Mouse (Mus musculus): ENCODE results near the gene Pidd1. TPM values are rescaled to one million over a fixed set of nuclear protein-coding genes. Genes with fewer than 3 reads are reported as not detected.

Pidd1 gene
- polyA plus RNA-seq, 1 experiment from 2014 or later: 15.7 TPM

DNA sequence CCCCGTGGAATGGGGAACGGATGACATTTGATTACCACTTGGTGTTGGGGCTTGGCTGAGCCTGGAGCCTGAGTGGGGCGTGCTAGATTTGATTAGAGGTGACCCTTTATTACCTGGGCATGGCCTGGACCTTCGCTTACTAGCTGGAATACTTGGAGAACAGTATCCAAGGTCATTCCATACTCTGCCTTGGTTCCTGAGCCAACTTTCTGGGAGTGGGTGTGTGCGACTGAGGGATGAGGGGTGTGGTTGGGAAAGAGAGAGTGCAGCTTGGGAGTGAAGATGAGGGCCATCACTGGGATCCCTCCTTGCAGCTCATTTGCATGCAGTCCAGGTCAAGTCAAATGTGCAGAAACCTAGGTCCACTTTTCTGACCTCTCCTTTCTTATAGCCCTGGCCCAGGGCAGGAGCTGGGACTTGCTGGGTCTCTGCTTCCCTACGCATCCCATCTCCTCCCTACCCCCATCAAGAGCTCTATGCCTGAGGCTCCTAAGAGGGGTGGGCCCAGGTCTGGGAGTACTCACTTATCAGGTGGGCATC is 39.4 kb upstream of the Pidd1 start:
- Histone ChIP-seq H3K36me3 (ENCODE audit: control insufficient read depth, insufficient read depth, low read length) (no peaks in the 10 kb centered on the region), H3K4me3 (ENCODE audit: low read depth, low read length) (no peak overlapping the region), H3K27me3 (ENCODE audit: control insufficient read depth, insufficient read depth, low read length) (peaks cover 10% of the 10 kb centered on the region), H3K27ac (replicated peaks; ENCODE audit: low read depth, low read length) (no peak overlapping the region), H3K9ac (ENCODE audit: low read length) (no peak overlapping the region), H3K4me1 (ENCODE audit: control insufficient read depth, insufficient read depth, low read length) (0 out of 2 replicates have a peak, but pooled peaks cover 3% of the 10 kb centered on the region), H3K4me2 (ENCODE audit: low read depth, severe bottlenecking) (no peak overlapping the region), H3K9me3 (ENCODE audit: control insufficient read depth, low read length) (no peaks in the 10 kb centered on the region)
- WGBS: 71% methylated on average over 6 of the region's 6 CpGs
- ATAC-seq (ENCODE audit: insufficient number of reproducible peaks, low FRiP score, low TSS enrichment, low read depth) (no peak), DNase-seq (ENCODE audit: low spot score) (no peak)

DNA sequence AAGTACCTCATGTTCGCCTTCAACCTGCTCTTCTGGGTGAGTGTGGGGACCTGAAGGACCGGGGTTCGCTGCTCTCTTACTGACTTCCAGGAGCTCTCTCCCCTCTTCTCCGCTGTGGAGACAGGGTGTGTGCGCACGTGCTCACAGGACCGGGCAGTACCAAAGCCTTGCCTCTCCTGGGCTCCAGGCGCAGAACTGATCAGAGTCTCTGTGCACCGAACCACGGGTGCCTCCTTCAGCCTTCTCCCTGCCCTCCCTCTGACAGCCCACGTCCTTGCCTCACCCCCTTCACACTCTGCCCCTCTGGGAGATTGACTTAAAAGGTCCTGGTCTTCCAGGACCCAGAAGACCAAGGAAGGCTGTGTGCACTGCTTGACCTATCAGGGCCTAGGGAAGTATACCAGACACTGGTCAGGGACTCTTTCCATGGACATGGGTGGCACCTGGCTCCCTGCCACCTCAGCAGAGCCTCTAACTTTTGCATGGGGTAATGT is 38.8 kb upstream of the Pidd1 start:
- peak; percentile 43 for DNase-seq (ENCODE audit: low spot score)
- H3K36me3 ChIP-seq (ENCODE audit: control insufficient read depth, insufficient read depth, low read length): no peaks in the 10 kb centered on the region
- ATAC-seq (ENCODE audit: insufficient number of reproducible peaks, low FRiP score, low TSS enrichment, low read depth): no peak
- H3K9me3 ChIP-seq (ENCODE audit: control insufficient read depth, low read length): no peaks in the 10 kb centered on the region
- H3K9ac ChIP-seq (ENCODE audit: low read length): no peak overlapping the region
- H3K4me3 ChIP-seq (ENCODE audit: low read depth, low read length): peak overlapping the region; percentile 52
- H3K27me3 ChIP-seq (ENCODE audit: control insufficient read depth, insufficient read depth, low read length): peaks cover 10% of the 10 kb centered on the region
- 11% methylated on average over 11 of the region's 11 CpGs for WGBS
- no peak overlapping the region for H3K27ac ChIP-seq (replicated peaks; ENCODE audit: low read depth, low read length)
- H3K4me1 ChIP-seq (ENCODE audit: control insufficient read depth, insufficient read depth, low read length): 0 out of 2 replicates have a peak, but pooled peaks cover 3% of the 10 kb centered on the region
- peak overlapping the region; percentile 98 for H3K4me2 ChIP-seq (ENCODE audit: low read depth, severe bottlenecking)

DNA sequence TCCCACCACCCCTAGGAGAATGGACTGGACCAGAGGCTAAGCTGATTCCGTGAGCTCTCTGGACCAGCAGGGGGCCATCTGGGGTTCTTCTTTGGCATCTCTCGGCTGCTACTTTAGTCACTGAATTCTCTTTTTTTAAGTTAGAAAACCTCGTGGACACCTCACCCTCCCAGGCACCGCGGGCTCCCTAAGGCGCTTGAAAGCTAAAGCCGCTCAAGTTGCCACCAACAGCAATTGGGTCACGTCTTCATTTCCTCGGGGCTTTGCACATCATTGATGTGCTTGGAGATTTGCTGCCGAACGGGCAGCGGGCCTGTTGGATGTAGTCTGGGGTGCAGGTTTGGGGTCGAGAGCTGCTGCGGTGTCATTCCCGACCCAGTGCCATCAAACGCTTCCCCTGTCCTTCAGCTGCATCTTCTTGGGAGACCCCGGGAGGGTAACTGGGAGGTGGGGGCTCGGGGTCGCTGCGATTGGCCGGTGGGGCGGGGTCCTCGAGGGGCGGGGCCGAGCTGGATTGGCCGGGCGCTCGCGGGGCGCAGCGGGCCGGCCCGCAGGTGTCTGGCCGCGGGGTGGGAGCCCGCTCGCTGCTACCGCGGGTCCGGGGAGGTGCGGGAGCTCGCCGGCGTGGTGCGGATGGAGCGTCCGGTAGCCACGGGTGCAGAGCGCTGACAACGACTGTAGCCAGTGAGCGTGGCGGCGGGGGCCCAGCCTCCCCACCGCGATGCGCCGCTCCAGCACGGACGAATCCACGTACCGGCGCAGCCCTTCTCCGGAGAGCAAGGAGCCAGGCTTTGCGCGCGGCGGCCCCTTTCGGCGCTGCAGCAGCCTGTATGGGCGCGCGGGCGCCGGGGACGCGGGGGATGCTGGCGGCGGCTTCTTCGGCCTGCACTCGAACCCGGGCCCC is 37.9 kb upstream of the Pidd1 start:
- Histone ChIP-seq H3K4me3 (ENCODE audit: low read depth, low read length) (peak overlapping the region; percentile 52), H3K27me3 (ENCODE audit: control insufficient read depth, insufficient read depth, low read length) (peaks cover 10% of the 10 kb centered on the region), H3K4me2 (ENCODE audit: low read depth, severe bottlenecking) (peak overlapping the region; percentile 98), H3K9ac (ENCODE audit: low read length) (peak overlapping the region; percentile 41), H3K4me1 (ENCODE audit: control insufficient read depth, insufficient read depth, low read length) (peaks cover 7% of the 10 kb centered on the region; the same call in 1 of the 2 replicates), H3K9me3 (ENCODE audit: control insufficient read depth, low read length) (no peaks in the 10 kb centered on the region), H3K36me3 (ENCODE audit: control insufficient read depth, insufficient read depth, low read length) (no peaks in the 10 kb centered on the region), H3K27ac (replicated peaks; ENCODE audit: low read depth, low read length) (no peak overlapping the region)
- DNase-seq (ENCODE audit: low spot score) (peak; percentile 67), ATAC-seq (ENCODE audit: insufficient number of reproducible peaks, low FRiP score, low TSS enrichment, low read depth) (peak; percentile 33; the same call in 1 of the 2 replicates)
- under 1% methylated on average over 79 of the region's 81 CpGs for WGBS

DNA sequence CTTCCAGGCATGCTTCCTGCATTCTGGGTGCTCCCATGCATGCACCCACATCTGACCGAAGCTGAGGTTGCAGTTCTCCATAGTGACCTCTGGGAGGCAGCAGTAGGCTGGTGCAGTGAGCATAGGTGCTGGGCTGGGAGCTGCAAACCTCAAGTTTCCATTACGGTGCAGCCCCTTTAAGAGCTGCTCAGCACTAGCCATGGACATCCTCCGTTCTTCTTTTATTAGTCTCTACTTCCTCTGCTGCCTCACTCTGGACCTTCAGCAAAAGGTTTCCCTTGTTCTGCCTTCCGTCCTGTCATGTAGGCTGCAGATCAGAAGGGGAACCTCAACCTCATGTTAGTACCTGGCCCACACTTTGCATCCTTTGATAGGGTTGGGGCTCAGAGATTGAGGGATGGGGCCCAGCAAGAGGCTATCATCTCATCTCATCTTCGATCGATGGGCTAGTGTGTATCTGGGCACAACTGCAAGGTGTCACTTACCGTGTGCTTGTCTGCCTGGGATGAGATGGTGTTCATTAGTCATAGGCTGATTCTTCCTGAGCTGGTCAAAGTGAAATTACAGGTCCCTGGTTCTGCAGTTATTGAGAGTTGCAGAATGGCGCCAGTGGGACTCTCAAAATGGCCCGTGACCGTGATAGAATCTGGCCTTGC is 37.1 kb upstream of the Pidd1 start:
- Histone ChIP-seq H3K4me2 (ENCODE audit: low read depth, severe bottlenecking) (peak overlapping the region; percentile 7; the same call in 1 of the 2 replicates), H3K27ac (replicated peaks; ENCODE audit: low read depth, low read length) (no peak overlapping the region), H3K4me1 (ENCODE audit: control insufficient read depth, insufficient read depth, low read length) (peaks cover 11% of the 10 kb centered on the region), H3K36me3 (ENCODE audit: control insufficient read depth, insufficient read depth, low read length) (no peaks in the 10 kb centered on the region), H3K9ac (ENCODE audit: low read length) (no peak overlapping the region), H3K27me3 (ENCODE audit: control insufficient read depth, insufficient read depth, low read length) (peaks cover 10% of the 10 kb centered on the region), H3K4me3 (ENCODE audit: low read depth, low read length) (no peak overlapping the region), H3K9me3 (ENCODE audit: control insufficient read depth, low read length) (no peaks in the 10 kb centered on the region)
- WGBS: 8% methylated on average over 10 of the region's 10 CpGs
- ATAC-seq (ENCODE audit: insufficient number of reproducible peaks, low FRiP score, low TSS enrichment, low read depth) (no peak), DNase-seq (ENCODE audit: low spot score) (peak; percentile 71)

DNA sequence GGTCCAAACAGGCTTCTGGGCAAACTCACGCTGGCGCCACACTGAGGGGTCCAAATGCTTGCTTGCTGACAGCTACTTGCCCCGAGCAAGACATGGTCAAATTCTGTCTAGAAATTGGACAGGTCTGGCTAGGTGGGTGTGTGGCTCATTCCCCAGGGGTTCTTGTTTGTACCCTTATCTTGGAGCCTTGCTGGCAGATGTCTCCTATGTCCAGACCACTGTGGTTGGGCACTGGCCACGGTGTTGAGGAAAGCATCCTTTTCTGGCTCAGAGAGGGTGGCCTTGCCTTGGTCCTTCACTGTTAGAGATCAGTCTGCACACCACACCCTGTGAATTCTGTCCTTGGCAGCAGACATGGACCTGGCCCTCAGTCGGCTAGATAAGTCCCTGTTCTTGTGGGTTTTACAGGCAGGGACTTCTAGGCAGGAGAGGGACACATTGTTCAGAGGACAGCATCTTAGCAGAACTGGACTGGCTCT is 34.5 kb upstream of the Pidd1 start:
- ATAC-seq (ENCODE audit: insufficient number of reproducible peaks, low FRiP score, low TSS enrichment, low read depth) (no peak), DNase-seq (ENCODE audit: low spot score) (no peak)
- Histone ChIP-seq H3K27ac (replicated peaks; ENCODE audit: low read depth, low read length) (no peak overlapping the region), H3K9me3 (ENCODE audit: control insufficient read depth, low read length) (no peaks in the 10 kb centered on the region), H3K36me3 (ENCODE audit: control insufficient read depth, insufficient read depth, low read length) (no peaks in the 10 kb centered on the region), H3K4me2 (ENCODE audit: low read depth, severe bottlenecking) (no peak overlapping the region; the same call in 1 of the 2 replicates), H3K4me3 (ENCODE audit: low read depth, low read length) (no peak overlapping the region), H3K9ac (ENCODE audit: low read length) (no peak overlapping the region; the same call in 1 of the 2 replicates), H3K4me1 (ENCODE audit: control insufficient read depth, insufficient read depth, low read length) (peaks cover 22% of the 10 kb centered on the region), H3K27me3 (ENCODE audit: control insufficient read depth, insufficient read depth, low read length) (peaks cover 9% of the 10 kb centered on the region)
- 83% methylated on average over 5 of the region's 5 CpGs for WGBS

DNA sequence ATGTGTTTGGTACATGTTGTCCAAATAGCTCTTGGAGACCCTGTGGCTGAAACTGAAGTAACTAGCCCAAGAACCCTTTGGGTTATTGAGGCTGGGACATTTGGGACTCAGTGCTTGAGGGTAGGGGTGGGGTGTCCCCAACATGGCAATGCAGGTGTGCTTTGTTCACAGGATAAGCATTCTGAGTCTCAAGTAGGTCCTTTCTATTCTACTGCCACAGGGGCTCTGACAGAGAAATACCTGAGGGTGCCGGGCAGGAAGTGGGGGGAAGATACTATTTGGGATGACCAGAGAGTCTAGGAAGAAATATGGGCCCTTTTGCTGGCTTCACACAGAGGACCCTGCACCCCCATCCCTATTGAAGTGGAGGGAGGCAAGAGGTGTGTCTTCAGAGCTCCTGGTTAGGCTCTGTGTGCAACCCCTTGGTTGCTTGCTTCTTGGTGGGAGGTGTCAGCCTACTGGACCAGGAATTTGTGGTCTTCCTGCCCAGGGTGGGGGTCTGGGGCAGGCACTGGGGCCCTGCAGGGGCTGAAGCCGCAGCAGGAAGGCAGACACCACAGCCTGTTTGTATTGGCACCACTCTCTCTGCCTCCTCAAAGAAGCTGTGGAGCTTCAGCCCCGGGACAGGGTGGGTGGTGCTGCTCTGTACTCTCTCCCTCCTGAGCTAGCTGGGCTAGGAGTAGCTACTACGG is 33.9 kb upstream of the Pidd1 start:
- peaks cover 2% of the 10 kb centered on the region for H3K36me3 ChIP-seq (ENCODE audit: control insufficient read depth, insufficient read depth, low read length)
- 63% methylated on average over 4 of the region's 4 CpGs for WGBS
- DNase-seq (ENCODE audit: low spot score) (no peak), ATAC-seq (ENCODE audit: insufficient number of reproducible peaks, low FRiP score, low TSS enrichment, low read depth) (no peak)
- no peak overlapping the region; the same call in 1 of the 2 replicates for H3K4me2 ChIP-seq (ENCODE audit: low read depth, severe bottlenecking)
- no peak overlapping the region for H3K27ac ChIP-seq (replicated peaks; ENCODE audit: low read depth, low read length)
- H3K4me3 ChIP-seq (ENCODE audit: low read depth, low read length): no peak overlapping the region
- H3K9me3 ChIP-seq (ENCODE audit: control insufficient read depth, low read length): no peaks in the 10 kb centered on the region
- no peak overlapping the region; the same call in 1 of the 2 replicates for H3K9ac ChIP-seq (ENCODE audit: low read length)
- peaks cover 3% of the 10 kb centered on the region for H3K27me3 ChIP-seq (ENCODE audit: control insufficient read depth, insufficient read depth, low read length)
- peaks cover 22% of the 10 kb centered on the region for H3K4me1 ChIP-seq (ENCODE audit: control insufficient read depth, insufficient read depth, low read length)

DNA sequence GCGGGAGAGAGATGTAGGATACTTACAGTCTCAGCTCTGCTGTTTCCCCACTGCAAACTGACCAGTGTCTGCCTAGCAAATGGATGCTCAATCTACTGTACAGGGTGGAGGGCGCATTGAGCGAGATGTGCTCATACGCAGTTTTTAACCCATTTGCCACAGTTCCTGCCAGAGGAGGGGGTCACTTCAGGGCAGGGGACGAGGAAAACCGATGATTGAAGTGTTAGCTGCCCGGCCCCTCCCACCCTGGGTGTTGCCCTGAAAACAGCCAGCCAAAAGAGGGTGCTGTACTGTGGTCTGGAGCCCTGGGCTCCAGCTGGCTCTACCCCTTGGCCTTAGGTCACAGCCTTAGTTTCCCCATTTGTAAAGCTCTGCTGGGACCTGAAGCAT is 33.2 kb upstream of the Pidd1 start:
- peaks cover 8% of the 10 kb centered on the region for H3K36me3 ChIP-seq (ENCODE audit: control insufficient read depth, insufficient read depth, low read length)
- ATAC-seq (ENCODE audit: insufficient number of reproducible peaks, low FRiP score, low TSS enrichment, low read depth) (0 out of 2 replicates have a peak, but pooled peaks have one; percentile 4), DNase-seq (ENCODE audit: low spot score) (no peak)
- WGBS: 18% methylated on average over 7 of the region's 7 CpGs
- H3K4me3 ChIP-seq (ENCODE audit: low read depth, low read length): peak overlapping the region; percentile 80; the same call in 1 of the 2 replicates
- no peaks in the 10 kb centered on the region for H3K27me3 ChIP-seq (ENCODE audit: control insufficient read depth, insufficient read depth, low read length)
- H3K4me2 ChIP-seq (ENCODE audit: low read depth, severe bottlenecking): peak overlapping the region; percentile 90
- no peaks in the 10 kb centered on the region for H3K9me3 ChIP-seq (ENCODE audit: control insufficient read depth, low read length)
- peaks cover 18% of the 10 kb centered on the region for H3K4me1 ChIP-seq (ENCODE audit: control insufficient read depth, insufficient read depth, low read length)
- no peak overlapping the region for H3K9ac ChIP-seq (ENCODE audit: low read length)
- H3K27ac ChIP-seq (replicated peaks; ENCODE audit: low read depth, low read length): no peak overlapping the region

All from limb, embryonic 11.5 days (tissue).